Mouse (Mus musculus): ENCODE data around the gene Gm14597.
"Not testable (repeated sequence)": the region's sequence is repeated elsewhere in the genome, so short reads cannot be mapped to it uniquely, and the experiment has no call there.

The Gm14597 gene

DNA sequence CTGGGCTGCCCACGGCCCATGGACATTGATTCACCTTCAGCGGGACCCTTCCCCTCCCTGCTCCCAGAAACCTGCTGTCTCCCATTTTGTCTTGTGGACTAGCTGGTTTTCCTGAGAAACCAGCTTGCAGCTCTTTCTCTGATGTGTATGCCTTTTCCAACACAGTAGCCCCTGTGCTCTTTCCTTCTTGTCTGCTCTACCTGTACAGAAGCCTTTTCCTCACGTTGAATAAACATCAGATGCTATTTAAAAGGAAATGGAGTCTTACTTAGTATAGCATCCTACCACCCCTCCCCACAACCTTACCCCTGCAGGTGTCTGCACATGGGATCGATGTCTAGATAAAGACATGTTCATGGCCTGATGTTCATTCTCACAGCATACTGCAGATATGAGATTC, at the start of gene Gm14597:
Gene Gm14597 (minus strand): TSS at position 101 of the 400 bp plus-strand sequence.
- not testable (repeated sequence) for DNase-seq (ENCODE audit: low read depth, low spot score)

DNA sequence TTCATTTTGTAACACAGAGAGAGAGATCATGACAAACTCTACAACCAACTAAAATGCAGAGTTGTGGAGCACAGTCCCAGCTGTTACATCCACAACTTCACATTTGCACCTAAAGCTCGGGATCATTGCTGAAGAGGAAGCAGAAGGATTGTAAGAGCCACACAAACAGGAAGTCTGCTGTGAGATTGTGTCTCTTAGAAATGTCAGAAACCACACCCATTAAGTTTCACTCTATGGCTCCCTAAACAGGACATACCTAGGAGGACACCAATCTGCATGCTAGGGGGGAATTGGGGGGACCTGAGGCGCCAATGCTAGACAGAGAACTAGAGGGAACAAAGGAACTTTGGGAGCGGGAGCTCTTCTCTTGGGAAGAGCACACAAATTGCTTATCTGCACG, 44.1 kb upstream of the Gm14597 start:
- DNase-seq (ENCODE audit: low read depth, low spot score) = not testable (repeated sequence)

DNA sequence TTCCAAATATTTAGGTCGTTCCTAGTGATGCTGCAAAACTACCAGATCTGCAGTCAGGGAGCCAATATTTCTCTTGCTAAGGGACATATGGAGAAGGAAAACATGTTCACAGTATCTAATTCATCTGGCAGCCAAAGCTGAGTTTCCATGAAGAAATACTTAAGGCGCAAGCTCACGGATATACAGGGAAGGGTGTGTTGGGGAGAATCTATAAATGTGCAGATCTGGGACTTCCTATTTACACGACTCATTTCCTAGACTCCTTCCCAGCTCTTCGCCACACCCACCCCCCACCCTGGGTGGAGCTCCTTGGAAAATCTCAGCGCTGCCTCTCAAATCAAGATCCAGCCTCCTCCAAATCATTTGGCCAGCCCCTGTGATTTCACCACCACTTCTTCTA, 37.1 kb upstream of the Gm14597 start:
- no peak for DNase-seq (ENCODE audit: low read depth, low spot score)

DNA sequence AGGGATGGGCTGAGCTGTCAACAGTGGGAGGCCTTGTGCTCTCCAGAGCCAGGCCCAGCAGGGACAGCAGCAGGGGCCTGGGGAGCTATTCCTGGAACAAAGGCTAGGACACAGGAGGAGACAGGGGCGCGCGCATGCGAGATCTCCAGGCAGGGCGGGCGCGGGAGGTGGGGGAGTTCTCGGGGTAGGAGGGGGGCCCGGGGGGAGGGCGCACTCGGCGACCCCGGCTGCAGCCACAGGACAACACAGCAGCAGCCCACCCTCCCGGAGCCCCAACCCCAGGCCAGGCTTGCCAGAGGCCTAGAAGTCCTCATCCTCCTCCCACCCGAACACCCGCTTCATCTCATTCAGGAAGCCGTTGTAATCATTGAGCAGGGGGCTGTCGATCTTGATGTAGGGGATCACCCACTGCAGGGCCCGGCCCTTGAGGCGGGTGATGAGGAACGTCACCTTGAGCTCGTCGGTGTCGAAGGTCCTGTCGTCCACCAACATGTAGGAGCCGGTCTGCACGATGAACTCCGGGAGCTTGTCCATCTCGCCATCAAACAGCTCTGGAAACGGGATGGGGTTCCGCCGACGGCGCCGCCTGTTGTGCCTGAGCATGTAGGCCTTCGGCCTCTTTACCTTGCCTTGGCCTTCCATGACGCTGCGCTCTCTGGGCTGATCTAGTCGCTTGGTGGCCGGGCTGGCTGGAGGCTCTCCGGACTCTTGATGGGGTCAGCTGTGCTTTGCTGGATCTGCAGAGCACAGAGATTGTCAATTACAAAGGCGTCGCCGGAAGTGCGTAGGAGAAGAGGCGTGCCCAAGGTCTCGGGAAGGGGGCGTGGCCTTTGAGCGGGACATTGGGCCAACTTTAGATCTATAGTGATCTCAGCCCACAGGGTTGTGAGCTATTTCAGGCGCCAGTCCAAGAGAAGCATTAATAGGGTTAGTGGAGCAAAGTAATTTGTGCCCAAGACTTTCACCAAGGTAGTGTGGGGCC, 34.5 kb upstream of the Gm14597 start, which contains the start of gene Rtl8a:
Gene Rtl8a (minus strand): TSS at position 703 of the 982 bp plus-strand sequence.
- peak; percentile 67 for DNase-seq (ENCODE audit: low read depth, low spot score)

DNA sequence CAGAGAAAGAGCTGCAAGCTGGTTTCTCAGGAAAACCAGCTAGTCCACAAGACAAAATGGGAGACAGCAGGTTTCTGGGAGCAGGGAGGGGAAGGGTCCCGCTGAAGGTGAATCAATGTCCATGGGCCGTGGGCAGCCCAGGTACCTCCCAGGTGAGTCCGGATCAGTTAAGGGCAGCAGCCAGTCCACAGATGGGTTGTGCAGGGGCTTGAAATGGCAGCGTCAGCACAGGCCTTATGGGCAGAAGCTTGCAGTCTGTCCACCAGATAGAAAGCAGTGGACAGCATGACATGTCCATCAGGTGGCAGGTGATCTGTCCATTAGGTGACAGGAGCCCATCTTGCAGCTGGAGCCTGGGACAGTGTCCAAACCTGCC, 33.8 kb upstream of the Gm14597 start:
- not testable (repeated sequence) for DNase-seq (ENCODE audit: low read depth, low spot score)

DNA sequence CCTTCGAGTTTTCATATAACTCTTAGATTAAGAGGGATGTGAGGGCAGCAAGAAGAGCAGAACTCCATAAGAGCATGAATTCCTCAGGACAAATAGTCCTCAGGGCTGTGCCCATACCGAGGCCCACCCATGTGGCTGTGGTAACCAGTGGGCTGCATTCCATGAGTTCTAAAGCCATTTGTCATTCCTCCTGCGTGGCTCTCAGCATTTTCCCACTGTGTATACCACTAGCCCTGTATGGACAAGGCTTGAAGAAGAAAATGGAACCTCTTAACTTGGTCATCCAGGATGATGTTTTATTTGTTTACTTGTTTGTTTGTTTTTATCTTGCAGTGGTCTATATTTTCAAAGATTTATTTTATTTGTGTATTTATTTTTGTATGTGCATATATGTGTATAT, 29.3 kb upstream of the Gm14597 start:
- not testable (repeated sequence) for DNase-seq (ENCODE audit: low read depth, low spot score)

DNA sequence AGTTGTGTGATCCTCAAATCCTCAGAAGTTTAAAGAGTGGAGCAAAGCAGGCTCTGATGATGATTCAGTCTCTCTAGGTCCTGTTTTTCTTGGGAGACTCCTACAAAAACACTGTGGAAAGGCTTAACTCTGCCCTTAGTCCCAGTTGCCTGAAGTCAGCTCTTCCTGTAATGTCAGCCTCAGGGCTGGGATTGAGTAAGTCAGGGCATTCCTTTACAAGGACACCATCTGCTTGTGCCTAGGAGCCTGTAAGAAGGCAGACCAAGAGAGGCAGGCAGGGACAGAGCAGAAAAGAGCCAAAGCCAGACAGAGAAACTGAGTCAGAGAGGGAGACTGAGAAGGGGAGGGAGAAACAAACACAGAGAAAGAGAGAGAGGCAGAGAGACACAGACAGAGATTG, 2.6 kb upstream of the Gm14597 start:
- not testable (repeated sequence) for DNase-seq (ENCODE audit: low read depth, low spot score)

DNA sequence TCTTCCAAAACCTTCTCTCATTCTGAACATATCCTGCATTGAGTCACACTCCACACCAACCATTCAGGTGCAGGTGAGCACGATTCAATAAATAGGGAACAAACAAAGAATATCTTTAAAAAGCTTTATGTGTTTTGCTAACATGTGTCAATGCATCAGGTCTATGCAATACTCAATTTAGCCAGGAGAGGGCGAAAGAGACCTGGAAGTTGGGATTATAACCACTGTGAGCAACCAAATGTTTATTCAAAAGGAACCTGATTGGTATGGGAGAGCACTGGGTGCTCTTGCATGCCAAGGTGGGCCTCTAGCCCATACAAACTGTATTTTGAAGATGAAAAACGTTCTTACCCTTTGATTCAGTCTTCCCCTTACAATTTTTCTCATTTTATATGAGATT, 1.8 kb upstream of the Gm14597 start:
- DNase-seq (ENCODE audit: low read depth, low spot score) = peak; percentile 40

DNA sequence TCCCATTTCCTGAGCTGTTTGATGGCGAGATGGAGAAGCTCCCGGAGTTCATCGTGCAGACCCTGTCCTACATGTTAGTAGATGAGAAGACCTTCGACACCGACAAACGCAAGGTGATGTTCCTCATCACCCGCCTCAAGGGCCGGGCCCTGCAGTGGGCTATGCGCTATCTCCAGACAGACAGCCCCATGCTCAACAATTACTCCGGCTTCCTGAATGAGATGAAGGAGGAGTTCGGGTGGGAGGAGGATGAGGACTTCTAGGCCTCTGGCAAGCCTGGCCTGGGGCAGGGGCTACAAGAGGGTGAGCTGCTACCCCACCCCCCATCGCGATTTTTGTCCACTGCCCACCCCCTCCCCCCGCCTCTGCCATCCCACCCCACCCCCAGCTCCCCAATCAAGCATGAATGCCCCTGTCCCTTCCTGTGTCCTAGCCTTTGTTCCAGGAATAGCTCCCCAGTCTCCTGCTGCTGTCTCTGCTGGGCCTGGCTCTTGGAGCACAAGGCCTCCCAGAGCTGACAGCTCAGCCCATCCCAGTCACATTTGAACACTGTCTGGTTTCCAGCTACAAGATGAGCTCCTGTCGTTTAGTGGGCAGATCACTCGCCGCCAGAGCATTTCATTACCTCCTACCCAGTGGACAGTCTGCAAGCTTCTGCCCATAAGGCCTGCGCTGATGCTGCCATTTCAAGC, 511 bp downstream of the Gm14597 start:
- peak; percentile 1 for DNase-seq (ENCODE audit: low read depth, low spot score)

DNA sequence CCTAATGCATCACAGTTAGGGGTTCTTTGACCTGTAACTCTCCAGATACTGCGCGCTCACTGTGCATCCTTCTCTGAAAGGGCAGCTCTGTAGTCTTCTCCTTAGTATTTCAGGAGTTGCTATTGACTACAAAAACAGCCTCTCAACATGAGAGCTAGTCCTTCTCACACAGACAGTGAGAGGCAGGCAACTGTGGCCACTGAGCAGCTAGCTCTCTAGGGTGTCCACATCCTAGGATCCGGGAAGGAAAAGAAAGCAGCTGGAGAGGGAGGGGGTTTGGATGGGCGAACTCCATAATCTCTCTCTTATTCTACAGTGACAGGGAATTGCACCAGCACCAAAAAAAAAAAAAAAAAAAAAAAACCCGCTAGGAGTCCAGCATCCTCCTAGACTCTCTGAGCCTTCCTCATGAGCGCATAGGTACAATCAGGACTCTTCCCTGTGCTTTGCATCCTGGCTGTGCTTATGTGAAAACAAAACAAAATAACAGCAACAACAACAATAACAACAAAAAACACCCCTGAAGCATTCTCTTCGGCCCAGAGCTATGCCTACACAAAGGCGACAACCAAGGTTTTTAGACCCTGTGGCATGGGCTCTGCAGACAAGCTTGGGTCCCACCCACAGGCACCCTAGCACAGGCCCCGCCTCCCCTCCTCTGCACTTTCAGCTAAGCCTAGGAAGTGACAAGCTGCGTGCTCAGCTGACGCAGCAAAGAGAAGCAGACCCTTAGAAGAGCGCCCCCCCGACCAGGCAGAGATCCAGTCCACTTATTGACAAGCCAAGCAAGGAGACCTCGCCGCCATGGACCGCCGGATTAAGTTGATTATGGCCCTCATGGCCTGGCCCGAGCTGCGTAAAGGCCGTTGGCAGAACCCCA, 1.3 kb downstream of the Gm14597 start, which contains the start of gene Rtl8c:
Gene Rtl8c (plus strand): TSS at position 791 of the 880 bp plus-strand sequence.
- peak; percentile 28 for DNase-seq (ENCODE audit: low read depth, low spot score)

DNA sequence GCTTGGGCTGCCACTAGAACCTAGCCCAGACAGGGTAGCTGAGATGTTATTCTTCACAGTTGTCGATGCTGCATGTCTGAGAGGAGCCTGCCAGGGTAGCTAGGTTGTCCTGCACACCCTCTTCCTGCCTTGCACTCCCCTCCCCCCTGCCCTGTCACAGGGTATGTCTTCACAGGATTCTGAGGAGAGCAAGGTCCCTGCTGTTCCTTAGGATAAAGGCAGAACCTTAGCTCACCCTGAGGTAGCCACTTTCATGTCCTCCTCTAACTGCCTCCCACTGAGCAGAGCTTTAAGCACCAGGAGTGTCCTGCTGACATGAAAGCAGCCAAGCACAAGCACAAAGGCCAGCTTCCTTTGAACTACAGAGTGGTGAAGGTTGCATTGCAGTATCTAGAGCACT, 2.6 kb downstream of the Gm14597 start:
- DNase-seq (ENCODE audit: low read depth, low spot score) = not testable (repeated sequence)

DNA sequence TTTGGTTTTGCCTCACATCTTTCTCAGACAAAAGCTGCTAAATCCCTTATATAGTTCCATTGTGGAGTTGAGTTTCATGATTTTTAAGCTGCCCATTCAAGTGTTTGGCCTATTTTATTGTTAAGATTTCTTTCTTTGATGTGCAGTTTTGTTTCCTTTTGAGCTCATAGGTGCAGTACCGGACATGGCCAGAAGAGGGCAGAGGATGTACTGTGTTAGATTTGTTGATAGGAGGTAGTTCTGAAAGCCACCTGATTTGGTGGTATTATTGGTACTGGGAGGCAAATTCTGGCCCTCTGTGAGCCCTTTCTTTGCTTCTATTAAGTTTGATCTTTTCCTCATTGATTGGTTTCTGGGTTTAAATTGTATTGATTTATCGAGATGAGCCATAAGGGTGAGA, 8.8 kb downstream of the Gm14597 start:
- DNase-seq (ENCODE audit: low read depth, low spot score) = not testable (repeated sequence)

DNA sequence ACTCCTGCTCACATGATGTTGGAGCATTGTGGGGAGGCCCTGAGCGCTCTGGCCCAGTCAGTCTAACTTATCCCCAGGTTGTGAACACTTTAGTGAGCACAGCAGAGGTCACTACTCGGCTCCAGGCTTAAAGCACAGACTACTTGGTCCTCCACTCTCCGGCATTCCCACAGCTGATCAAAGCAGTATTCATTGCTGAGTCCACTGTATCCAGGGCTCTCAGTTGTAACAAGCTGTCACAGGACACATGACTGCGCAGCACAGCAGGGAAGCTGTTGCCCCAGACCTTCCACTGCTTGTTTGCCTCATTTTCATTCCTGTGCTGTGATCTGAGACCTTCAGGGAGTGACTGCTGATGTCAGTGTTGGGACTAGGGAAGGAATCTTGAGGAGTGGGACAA, 25.4 kb downstream of the Gm14597 start:
- not testable (repeated sequence) for DNase-seq (ENCODE audit: low read depth, low spot score)

DNA sequence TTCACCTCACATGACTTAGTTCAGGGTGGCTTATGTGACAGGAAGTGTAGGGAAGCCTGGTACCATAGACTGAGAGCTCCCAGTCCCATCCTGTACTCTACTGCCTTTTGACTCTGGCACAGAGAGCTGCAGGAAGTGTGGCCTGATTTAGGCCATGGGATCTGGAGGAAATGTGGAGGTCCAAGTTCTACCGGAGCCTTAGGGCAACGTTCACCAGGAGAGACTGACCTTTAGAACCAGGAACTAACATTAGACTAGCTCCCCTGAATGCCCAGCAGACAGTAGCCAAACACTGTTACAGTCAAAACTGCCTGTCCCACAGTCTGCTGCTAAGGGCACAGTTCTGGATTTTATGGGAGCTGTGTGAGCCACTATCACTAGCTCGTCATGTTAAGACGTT, 27.4 kb downstream of the Gm14597 start:
- not testable (repeated sequence) for DNase-seq (ENCODE audit: low read depth, low spot score)

DNA sequence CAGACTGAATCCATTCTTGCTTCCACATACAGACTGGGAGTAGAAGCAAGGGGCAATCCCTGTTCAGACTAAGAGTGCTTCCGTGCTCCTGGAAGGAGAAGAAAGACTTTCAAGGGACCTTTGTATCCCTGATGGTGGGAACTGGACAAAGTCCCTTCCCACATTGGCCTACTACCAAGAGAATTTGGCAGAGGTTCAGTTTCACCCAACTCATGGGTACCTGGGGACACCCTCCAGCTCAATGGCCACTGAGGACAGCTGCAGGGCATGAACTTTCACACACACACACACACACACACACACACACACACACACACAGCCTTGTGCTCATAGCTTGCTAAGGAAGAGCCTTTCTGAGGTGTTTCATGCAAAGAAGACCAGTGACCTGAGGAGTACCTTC, 29.5 kb downstream of the Gm14597 start:
- no peak for DNase-seq (ENCODE audit: low read depth, low spot score)

Data from R1 (cell line).